ENCODE assay signal across 14 mouse cellular contexts in the genomic region with DNA sequence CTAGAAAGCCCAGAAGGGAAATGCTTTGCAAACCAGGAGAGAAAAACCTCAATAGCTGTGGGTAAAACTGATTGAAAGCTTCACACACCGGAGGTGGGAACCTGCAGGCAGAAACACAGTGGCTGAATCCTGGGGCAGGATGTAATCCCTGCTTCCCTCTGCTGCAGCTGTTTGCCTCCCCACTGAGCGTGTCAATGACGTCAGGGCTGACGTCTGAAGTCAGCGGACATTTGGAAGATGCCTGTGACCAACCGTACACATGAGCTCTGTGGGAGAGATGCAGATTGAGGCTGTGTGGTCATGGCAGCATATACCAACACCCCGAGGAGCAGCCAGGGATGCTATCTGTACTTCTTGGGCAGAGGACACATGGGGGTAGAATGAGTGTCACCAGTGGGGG.
DNase-seq lines count a peak whose midpoint lies in the region; ATAC-seq lines count a peak whose summit lies in the region.
"Had no signal": no experiment of that assay in that cellular context is flagged by ENCODE, and none has a peak within 500 bp of the region (broad histone marks: within the 10 kb centered on the region; RNA-seq: fewer than 3 reads in every experiment).

No protein-coding gene starts in this region.

- H3K9ac ChIP-seq in neural tube, embryonic 11.5 days (ENCODE audit: low read length) = no peak overlapping the region
- H3K9ac ChIP-seq in neural tube, embryonic 15.5 days (replicated peaks) = no peak overlapping the region
- H3K9ac ChIP-seq: embryonic facial prominence, embryonic 12.5 days; limb, embryonic 13.5 days; lung, embryonic 15.5 days had no signal

- no peaks in the 10 kb centered on the region for H3K4me1 ChIP-seq in neural tube, embryonic 11.5 days (ENCODE audit: control insufficient read depth, insufficient read depth, low read length)
- no peaks in the 10 kb centered on the region for H3K4me1 ChIP-seq in neural tube, embryonic 15.5 days
- H3K4me1 ChIP-seq: embryonic facial prominence, embryonic 12.5 days; limb, embryonic 13.5 days; lung, embryonic 15.5 days had no signal

- no peak overlapping the region for H3K27ac ChIP-seq in neural tube, embryonic 11.5 days (ENCODE audit: low read depth, low read length)
- H3K27ac ChIP-seq in neural tube, embryonic 15.5 days (replicated peaks) = no peak overlapping the region
- H3K27ac ChIP-seq: embryonic facial prominence, embryonic 12.5 days; heart, adult 2 months; limb, embryonic 13.5 days; lung, embryonic 15.5 days had no signal

- H3K9me3 ChIP-seq in neural tube, embryonic 11.5 days (ENCODE audit: control insufficient read depth, low read length) = no peaks in the 10 kb centered on the region
- H3K9me3 ChIP-seq in neural tube, embryonic 15.5 days (replicated peaks) = no peaks in the 10 kb centered on the region
- H3K9me3 ChIP-seq: embryonic facial prominence, embryonic 12.5 days; lung, embryonic 15.5 days had no signal

- 40% methylated on average over 7 of the region's 7 CpGs for WGBS in neural tube, embryonic 11.5 days
- WGBS in neural tube, embryonic 15.5 days = 50% methylated on average over 7 of the region's 7 CpGs

- peak; percentile 13; the same call in 1 of the 2 replicates for ATAC-seq in frontal cortex, adult (ENCODE audit: low TSS enrichment)
- ATAC-seq in neural tube, embryonic 11.5 days (ENCODE audit: insufficient read depth, low FRiP score, low TSS enrichment) = no peak
- ATAC-seq in neural tube, embryonic 15.5 days (ENCODE audit: low FRiP score) = no peak

- no peak overlapping the region for H3K4me3 ChIP-seq in neural tube, embryonic 11.5 days (ENCODE audit: low read depth, low read length)
- H3K4me3 ChIP-seq in neural tube, embryonic 15.5 days (replicated peaks) = no peak overlapping the region
- H3K4me3 ChIP-seq: embryonic facial prominence, embryonic 12.5 days; heart, adult 2 months; limb, embryonic 13.5 days; lung, embryonic 15.5 days had no signal

- H3K4me2 ChIP-seq in neural tube, embryonic 11.5 days (ENCODE audit: low read depth) = no peak overlapping the region
- no peak overlapping the region for H3K4me2 ChIP-seq in neural tube, embryonic 15.5 days
- H3K4me2 ChIP-seq: embryonic facial prominence, embryonic 12.5 days; limb, embryonic 13.5 days; lung, embryonic 15.5 days had no signal

- no peak for DNase-seq in frontal cortex, postnatal 36 days (ENCODE audit: low spot score in 2 of 2)
- DNase-seq in neural tube, embryonic 11.5 days (ENCODE audit: low spot score) = peak; percentile 31
- peak; percentile 2 for DNase-seq in embryo, embryonic 9.5 days (ENCODE audit: extremely low spot score)
- peak; percentile 59 for DNase-seq in retina, postnatal 1 day
- DNase-seq in cerebellum, adult 9-10 months = no peak
- DNase-seq: adrenal gland, adult 8-10 months; heart, adult 2 months; kidney, adult 8-10 months; thymus, postnatal 14 days had no signal

- no peaks in the 10 kb centered on the region for H3K36me3 ChIP-seq in neural tube, embryonic 11.5 days (ENCODE audit: control insufficient read depth, insufficient read depth, low read length)
- no peaks in the 10 kb centered on the region for H3K36me3 ChIP-seq in neural tube, embryonic 15.5 days
- H3K36me3 ChIP-seq: embryonic facial prominence, embryonic 12.5 days; limb, embryonic 13.5 days; lung, embryonic 15.5 days had no signal

- no peaks in the 10 kb centered on the region for H3K27me3 ChIP-seq in neural tube, embryonic 11.5 days (ENCODE audit: control insufficient read depth, insufficient read depth, low read length)
- H3K27me3 ChIP-seq in neural tube, embryonic 15.5 days (replicated peaks) = no peaks in the 10 kb centered on the region
- H3K27me3 ChIP-seq: embryonic facial prominence, embryonic 12.5 days; lung, embryonic 15.5 days had no signal

Comparison
In these comparisons a context has a peak if more than half of its experiments do, and no peak if none do; other contexts are left out.
1. DNase-seq: peak in neural tube, embryonic 11.5 days (single experiment), embryo, embryonic 9.5 days (single experiment) and retina, postnatal 1 day (single experiment); none in frontal cortex, postnatal 36 days (0 of 2) and cerebellum, adult 9-10 months (single experiment).